Mouse (Mus musculus) heart, adult 9 months (tissue): ENCODE results near the gene Pstpip1.

ENCODE experiments used
- DNase-seq, 2 experiments: peaks; one replicate each; pipeline ENCODE4 v3.0.0; 2022; ENCODE audit warnings: low spot score in 2 of 2

Pstpip1 gene

DNA sequence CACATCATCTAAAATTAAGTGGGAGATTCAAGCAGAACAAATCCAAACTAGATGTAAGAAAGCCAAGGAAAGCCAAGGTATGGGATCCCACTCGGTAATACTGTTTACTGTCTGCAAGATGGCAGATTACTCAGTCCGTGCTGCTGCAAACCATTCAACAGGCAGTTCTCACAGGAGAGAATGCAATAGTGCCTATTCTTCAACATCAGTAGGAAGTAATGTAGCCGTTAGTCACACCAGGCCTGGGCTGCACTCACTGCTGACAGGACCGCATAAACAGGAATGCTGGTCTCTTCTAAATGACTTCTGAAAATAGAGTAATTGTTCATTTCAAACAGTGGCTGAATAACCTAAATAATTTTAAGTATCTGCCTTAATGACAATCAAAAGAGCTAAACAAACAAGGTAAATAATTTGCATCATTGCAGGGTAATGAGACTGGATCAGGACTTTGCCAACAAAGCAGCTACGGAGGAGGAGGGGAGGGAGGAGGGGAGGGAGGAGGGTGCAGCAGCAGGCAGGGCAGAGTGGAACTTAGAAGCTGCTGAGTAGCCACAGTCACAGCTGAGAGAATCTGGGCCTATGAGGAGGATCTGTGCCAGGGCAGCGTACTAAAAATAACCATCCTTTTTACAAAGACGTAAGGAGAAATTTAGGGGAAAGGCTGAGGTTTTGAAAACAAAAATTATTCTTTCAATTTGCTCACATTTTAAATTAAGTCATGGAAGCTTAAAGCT, 62.2 kb downstream of the Pstpip1 start:
- DNase-seq: peak; percentile 64 to 69

DNA sequence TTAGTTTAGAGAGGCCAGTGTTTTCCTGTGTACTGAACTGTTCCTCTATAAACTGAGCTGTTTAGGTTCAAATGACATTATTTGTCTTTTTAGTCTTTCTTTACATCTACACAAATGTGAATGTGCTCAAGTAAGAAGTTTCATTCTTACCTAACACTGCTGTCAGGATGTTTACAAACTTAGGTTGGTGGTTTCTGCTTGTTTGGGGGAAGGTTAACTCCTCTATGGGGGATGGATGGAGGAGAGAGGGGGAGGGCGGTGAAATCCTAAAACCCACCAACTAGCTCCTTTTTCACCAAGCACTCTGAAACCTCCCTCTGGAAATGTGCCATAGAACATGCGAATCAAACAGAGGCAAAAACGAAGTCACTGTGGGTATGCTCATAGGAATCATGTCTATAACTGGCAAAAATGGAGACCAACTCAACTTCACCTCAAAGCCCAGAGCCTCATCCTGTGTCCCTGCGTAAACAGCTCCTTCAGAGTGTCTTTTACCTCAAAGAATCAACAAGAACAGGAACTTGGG, 62.8 kb downstream of the Pstpip1 start:
- no peak for DNase-seq

DNA sequence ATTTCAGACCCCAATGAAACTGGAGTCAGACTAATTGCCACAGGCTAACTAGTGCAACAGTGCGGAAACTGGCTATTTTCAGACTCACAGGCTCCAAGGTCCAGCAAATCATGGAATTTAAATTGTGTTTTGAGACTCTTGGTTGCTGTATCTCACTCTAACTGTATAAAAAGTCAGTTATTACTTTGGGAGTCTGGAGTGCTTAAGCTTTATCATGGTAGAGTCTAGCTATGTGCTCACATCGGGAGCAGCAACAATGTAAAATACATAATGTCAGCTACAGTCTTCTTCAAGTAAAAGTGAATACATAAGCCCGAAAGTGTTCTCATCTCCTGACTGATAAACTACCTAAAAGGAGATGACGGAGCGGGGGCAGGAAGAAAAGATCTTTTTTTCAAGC, 64.8 kb downstream of the Pstpip1 start:
- no peak for DNase-seq

DNA sequence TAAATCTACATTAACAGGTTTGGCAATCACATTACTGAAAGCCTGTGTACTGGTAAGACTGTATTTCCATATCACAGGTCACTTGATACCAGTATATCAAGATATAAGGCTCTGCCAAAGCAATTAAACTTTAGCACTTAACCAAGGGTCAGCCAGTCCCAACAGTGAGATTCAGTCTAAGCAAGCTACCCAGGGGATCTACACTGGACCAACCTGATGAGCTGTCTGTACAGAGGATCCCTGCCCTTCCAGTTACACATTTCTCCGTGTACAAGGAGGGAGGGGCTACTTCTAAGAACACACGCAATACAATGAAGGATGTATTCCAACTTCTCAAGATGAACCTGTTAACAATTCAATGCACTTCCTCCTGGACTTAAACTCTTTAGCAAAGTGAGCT, 68.3 kb downstream of the Pstpip1 start:
- no peak for DNase-seq

DNA sequence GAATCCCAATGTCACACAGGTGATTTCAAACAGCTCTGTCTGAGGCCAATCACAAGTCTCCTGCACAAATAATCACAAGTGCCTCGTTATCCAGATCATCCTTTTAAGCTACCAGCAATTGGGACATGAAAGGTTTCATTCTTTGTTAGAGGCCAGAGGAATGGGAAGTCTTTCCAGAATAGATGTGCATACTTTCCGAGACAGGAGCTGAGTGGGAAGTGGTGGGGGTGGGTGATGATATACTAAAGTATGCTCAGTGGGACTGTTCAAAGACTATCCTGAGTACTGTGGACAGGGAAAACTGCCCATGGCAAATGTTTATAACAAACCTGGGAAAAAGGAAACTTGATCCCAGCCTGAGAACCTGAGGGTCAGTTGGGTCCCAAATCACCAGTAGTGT, 69.7 kb downstream of the Pstpip1 start:
- DNase-seq: no peak

DNA sequence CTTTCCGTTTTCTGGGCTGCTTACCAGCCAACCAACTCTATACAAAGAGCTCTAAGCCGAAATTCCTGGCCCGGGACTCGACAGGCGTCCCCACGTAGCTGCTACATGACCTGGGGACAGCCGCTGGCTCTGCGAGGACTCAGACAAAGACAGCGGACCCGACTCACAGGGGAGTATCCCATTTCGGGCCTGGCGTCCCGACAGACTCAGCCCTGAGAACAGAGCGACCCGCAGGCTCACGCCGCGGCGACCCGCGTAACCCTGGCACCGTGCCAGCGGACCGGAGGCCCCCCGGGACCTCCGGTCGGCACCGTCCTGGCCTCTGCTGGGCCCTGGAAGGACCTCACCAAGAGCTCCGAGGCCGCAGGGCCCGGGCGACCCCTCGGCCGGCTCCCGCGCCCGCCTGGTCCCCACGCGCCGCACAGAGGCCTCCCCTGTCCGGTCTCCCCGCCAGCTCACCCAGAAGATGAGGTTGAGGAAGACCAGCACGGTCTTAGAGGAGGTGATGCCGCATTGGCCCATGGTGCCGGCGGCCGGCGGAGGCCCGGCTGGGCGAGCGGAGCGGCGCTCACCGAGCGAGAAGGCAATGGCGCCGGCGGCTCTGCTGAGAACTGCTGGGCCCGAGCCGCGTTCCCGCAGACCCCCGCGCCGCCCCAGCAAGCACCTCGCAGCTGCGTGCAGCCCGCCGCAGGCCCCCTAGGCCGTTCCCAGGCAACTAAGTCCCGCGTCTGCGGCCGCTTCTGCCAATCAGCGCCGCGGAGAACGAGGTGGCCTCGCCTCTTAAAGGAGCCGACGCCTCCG, 70.8 kb downstream of the Pstpip1 start:
- peak; percentile 90 for DNase-seq

DNA sequence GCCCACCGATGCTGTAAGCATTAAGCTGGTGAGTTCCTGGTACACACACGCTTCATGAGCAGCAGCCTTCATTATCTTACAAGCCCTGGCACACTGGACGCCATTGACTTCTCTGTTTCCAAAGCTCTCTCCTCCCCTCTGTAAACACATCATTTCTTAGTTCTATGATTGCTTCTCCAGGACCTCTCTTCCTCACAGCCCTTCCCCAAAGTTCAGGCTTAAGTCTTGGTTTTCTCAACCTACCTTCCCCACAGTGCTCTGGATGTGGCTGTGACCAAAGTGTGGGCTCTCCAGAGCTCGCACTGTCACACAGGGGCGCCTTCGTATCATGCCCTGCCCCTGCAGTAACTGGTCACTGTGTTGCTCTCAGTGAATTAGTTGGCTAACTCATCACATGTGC, 75.6 kb downstream of the Pstpip1 start, which contains the start of gene Tspan3:
Gene Tspan3 (minus strand): TSS at position 101 of the 400 bp plus-strand sequence.
- no peak for DNase-seq

DNA sequence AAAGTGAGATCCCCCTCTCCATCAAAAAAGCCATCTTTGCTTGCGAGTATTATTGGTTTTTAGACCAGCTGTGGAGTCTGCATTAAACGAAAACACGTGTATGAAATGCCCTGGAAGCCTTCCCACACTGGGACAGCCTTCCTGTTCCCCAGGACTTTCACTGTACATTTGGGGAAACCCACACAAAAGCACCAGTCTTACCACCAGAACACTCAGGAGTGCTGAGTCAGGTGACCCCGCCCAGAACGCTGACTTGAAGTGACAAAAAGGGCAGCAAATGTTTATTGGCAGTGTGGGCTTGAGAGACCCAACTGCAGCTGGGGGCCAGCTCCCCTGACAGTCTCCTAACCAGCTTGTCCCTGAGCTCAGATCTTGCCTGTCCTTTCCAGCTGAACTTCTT, 76.4 kb downstream of the Pstpip1 start:
- DNase-seq: no peak

DNA sequence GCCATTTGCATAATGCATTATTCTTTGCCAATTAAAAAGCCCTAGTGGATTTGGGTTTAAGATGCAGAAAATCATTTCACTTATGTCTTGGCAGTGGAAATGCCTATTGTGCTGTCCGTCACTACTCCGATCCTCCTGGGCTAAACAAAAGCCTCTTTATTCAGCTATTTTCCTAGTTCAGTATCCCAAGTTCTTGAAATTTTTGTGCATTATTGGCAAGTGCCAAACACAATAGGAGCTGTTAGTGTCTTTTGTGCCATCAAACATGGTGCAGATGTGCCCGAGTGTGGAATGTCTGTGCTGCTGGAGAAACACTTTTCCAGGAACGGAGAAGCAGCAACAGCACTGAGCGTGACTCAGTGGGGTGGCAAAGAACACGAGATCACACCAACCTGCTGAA, 77.9 kb downstream of the Pstpip1 start:
- DNase-seq: no peak

DNA sequence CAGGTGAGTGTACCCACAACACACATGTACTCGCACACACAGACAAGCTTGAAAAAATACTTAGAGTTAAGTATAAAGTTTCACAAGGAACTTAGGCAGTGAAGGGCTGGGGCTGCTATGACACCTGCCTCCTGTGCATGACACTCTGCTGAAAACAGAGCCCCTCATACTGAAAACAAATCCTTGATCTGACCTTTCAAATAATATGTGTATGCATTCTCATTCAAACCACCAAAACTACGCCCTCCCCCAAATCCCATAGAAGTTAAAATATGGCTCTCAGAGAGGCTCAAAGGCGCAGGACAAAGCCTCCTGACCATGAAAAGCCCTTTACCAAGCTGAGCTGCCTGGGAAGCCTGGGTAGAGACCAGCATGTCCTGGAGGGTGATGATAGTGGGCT, 85.6 kb downstream of the Pstpip1 start:
- no peak for DNase-seq

DNA sequence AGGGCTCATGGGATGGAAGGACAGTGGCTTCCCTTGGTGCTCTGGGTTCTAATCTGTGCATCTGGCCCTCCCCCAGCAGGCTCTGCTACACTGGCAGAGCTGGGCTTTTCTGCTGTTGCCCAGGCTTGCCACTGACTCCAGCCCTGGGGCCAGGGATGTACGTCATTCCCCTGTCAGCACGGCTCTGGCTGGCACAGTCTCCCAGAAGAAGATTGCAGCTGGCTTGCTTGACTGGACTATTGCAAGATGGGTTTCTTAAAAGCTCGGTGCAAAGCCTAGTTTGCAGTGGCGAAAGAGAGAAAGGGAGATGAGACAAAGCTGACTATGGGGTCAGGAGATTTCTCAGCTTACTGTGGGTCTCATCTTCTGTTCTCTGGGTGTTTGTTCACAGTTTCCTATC, 87.6 kb downstream of the Pstpip1 start:
- DNase-seq: no peak
